Comparison of ENCODE assay signal across 8 mouse cellular contexts in the genomic region with DNA sequence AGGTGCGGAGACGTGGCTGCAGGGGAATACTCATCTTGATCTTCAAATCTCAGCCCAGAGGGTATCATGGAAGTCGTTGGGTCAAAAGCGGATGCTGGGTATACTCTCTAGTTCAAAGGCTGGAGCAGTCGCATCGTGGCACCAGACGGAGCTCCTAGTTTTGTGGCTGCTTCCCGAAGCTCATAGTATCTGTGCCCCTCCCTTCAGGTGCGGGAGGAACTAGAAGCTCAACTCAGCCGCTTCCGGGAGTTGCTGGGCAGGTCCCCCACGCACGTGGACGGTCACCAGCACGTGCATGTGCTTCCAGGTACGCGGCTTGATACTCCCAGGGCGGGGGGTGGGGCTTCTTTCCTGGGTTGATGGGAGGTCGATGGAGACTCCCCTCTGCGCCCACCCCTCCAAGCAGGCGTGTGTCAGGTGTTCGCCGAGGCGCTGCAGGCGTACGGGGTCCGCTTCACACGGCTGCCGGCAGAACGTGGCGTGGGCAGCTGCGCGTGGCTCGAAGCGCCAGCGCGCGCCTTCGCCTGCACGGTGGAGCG. TPM values are rescaled to one million over a fixed set of nuclear protein-coding genes. Genes with fewer than 3 reads are reported as not detected.
A peak's percentile ranks its signal among the peaks of the same experiment; 100 is the strongest.
DNase-seq lines count a peak whose midpoint lies in the region; ATAC-seq lines count a peak whose summit lies in the region.

No protein-coding gene starts in this region.

- H3K4me2 ChIP-seq in hindbrain, embryonic 13.5 days = peak overlapping the region; percentile 93
- H3K4me2 ChIP-seq in limb, embryonic 13.5 days (replicated peaks) = peak overlapping the region; percentile 97
- H3K4me2 ChIP-seq in midbrain, embryonic 15.5 days = peak overlapping the region; percentile 90

- H3K9me3 ChIP-seq in hindbrain, embryonic 13.5 days = no peaks in the 10 kb centered on the region
- no peaks in the 10 kb centered on the region for H3K9me3 ChIP-seq in limb, embryonic 13.5 days
- H3K9me3 ChIP-seq in midbrain, embryonic 15.5 days = no peaks in the 10 kb centered on the region

- peaks cover 7% of the 10 kb centered on the region; the same call in 1 of the 2 replicates for H3K27me3 ChIP-seq in hindbrain, embryonic 13.5 days
- H3K27me3 ChIP-seq in limb, embryonic 13.5 days = peaks cover 19% of the 10 kb centered on the region
- H3K27me3 ChIP-seq in midbrain, embryonic 15.5 days (replicated peaks) = no peaks in the 10 kb centered on the region

- DNase-seq in cerebellum, adult 11-12 months = peak; percentile 33
- no peak for DNase-seq in cerebellum, adult 8-10 months
- DNase-seq in A20 (ENCODE audit: low read depth, low spot score) = peak; percentile 77
- DNase-seq in c-Kit-positive CD71-positive TER-119-positive erythroid progenitor cells, embryonic 14.5 days (ENCODE audit: low spot score) = peak; percentile 23
- peak; percentile 66 for DNase-seq in testis, postnatal 14 days (ENCODE audit: low spot score)

- peak; percentile 57 for ATAC-seq in hindbrain, embryonic 13.5 days (ENCODE audit: low FRiP score)
- ATAC-seq in limb, embryonic 13.5 days (ENCODE audit: low FRiP score, low read depth) = peak; percentile 22
- peak; percentile 60 for ATAC-seq in midbrain, embryonic 15.5 days (replicated peaks)

- peak overlapping the region; percentile 66 for H3K4me3 ChIP-seq in hindbrain, embryonic 13.5 days
- peak overlapping the region; percentile 55 for H3K4me3 ChIP-seq in limb, embryonic 13.5 days
- peak overlapping the region; percentile 52 for H3K4me3 ChIP-seq in midbrain, embryonic 15.5 days

- peak overlapping the region; percentile 78; the same call in 1 of the 2 replicates for H3K27ac ChIP-seq in hindbrain, embryonic 13.5 days
- no peak overlapping the region for H3K27ac ChIP-seq in limb, embryonic 13.5 days
- H3K27ac ChIP-seq in midbrain, embryonic 15.5 days = peak overlapping the region; percentile 67

- peaks cover 17% of the 10 kb centered on the region for H3K4me1 ChIP-seq in hindbrain, embryonic 13.5 days (replicated peaks)
- peaks cover 16% of the 10 kb centered on the region for H3K4me1 ChIP-seq in limb, embryonic 13.5 days
- H3K4me1 ChIP-seq in midbrain, embryonic 15.5 days = peaks cover 17% of the 10 kb centered on the region

- under 1% methylated on average over 41 of the region's 41 CpGs for WGBS in hindbrain, embryonic 13.5 days
- WGBS in limb, embryonic 13.5 days = under 1% methylated on average over 39 of the region's 41 CpGs
- WGBS in midbrain, embryonic 15.5 days = under 1% methylated on average over 41 of the region's 41 CpGs

- H3K36me3 ChIP-seq in hindbrain, embryonic 13.5 days = peaks cover 13% of the 10 kb centered on the region
- H3K36me3 ChIP-seq in limb, embryonic 13.5 days = peaks cover 18% of the 10 kb centered on the region
- peaks cover 8% of the 10 kb centered on the region; the same call in 1 of the 2 replicates for H3K36me3 ChIP-seq in midbrain, embryonic 15.5 days (replicated peaks)

- peak overlapping the region; percentile 81 for H3K9ac ChIP-seq in hindbrain, embryonic 13.5 days
- H3K9ac ChIP-seq in limb, embryonic 13.5 days = peak overlapping the region; percentile 70
- peak overlapping the region; percentile 58 for H3K9ac ChIP-seq in midbrain, embryonic 15.5 days

RNA-seq across cellular contexts. Expression of a gene that starts 0.4 kb away (rescaled TPM):
- 1.5 and 2.2 TPM in 2 replicates for polyA plus RNA-seq in hindbrain, embryonic 13.5 days (2015; fragmentation: Nextera tagmentation; extraction: Ambion mirVana)
- polyA plus RNA-seq in limb, embryonic 13.5 days (2015; fragmentation: Nextera tagmentation; extraction: Ambion mirVana) = 0.51 and 0.59 TPM in 2 replicates
- polyA plus RNA-seq in midbrain, embryonic 15.5 days (2015; fragmentation: Nextera tagmentation; extraction: Ambion mirVana) = 2.9 and 3.7 TPM in 2 replicates

RNA-seq across cellular contexts. Expression of a gene that starts 3.0 kb away (rescaled TPM):
- polyA plus RNA-seq in hindbrain, embryonic 13.5 days (2015; fragmentation: Nextera tagmentation; extraction: Ambion mirVana) = 32.9 and 34.0 TPM in 2 replicates
- polyA plus RNA-seq in limb, embryonic 13.5 days (2015; fragmentation: Nextera tagmentation; extraction: Ambion mirVana) = 7.2 and 7.6 TPM in 2 replicates
- polyA plus RNA-seq in midbrain, embryonic 15.5 days (2015; fragmentation: Nextera tagmentation; extraction: Ambion mirVana) = 37.3 and 43.7 TPM in 2 replicates

RNA-seq across cellular contexts. Expression of a gene that starts 15.3 kb away (rescaled TPM):
- 37.8 and 43.4 TPM in 2 replicates for polyA plus RNA-seq in hindbrain, embryonic 13.5 days (2015; fragmentation: Nextera tagmentation; extraction: Ambion mirVana)
- polyA plus RNA-seq in limb, embryonic 13.5 days (2015; fragmentation: Nextera tagmentation; extraction: Ambion mirVana) = 47.7 and 58.0 TPM in 2 replicates
- 29.8 and 32.7 TPM in 2 replicates for polyA plus RNA-seq in midbrain, embryonic 15.5 days (2015; fragmentation: Nextera tagmentation; extraction: Ambion mirVana)

RNA-seq across cellular contexts. Expression of a gene that starts 22.5 kb away (rescaled TPM):
- 22.4 and 30.0 TPM in 2 replicates for polyA plus RNA-seq in hindbrain, embryonic 13.5 days (2015; fragmentation: Nextera tagmentation; extraction: Ambion mirVana)
- polyA plus RNA-seq in limb, embryonic 13.5 days (2015; fragmentation: Nextera tagmentation; extraction: Ambion mirVana) = 70.7 and 78.6 TPM in 2 replicates
- polyA plus RNA-seq in midbrain, embryonic 15.5 days (2015; fragmentation: Nextera tagmentation; extraction: Ambion mirVana) = 15.2 and 15.6 TPM in 2 replicates

RNA-seq across cellular contexts. Expression of a gene that starts 36.4 kb away (rescaled TPM):
- 153 and 154 TPM in 2 replicates for polyA plus RNA-seq in hindbrain, embryonic 13.5 days (2015; fragmentation: Nextera tagmentation; extraction: Ambion mirVana)
- polyA plus RNA-seq in limb, embryonic 13.5 days (2015; fragmentation: Nextera tagmentation; extraction: Ambion mirVana) = 150 and 158 TPM in 2 replicates
- polyA plus RNA-seq in midbrain, embryonic 15.5 days (2015; fragmentation: Nextera tagmentation; extraction: Ambion mirVana) = 146 and 156 TPM in 2 replicates
